Mouse (Mus musculus) intestine, embryonic 16.5 days (tissue): ENCODE measurements around the gene Sap30. TPM values are rescaled to one million over a fixed set of nuclear protein-coding genes. Genes with fewer than 3 reads are reported as not detected.
"Not testable (repeated sequence)": the region's sequence is repeated elsewhere in the genome, so short reads cannot be mapped to it uniquely, and the experiment has no call there.

ENCODE experiments used
- ATAC-seq: fragments of 200-750 bp; cut with Nextera tagmentation; 2 replicates; pipeline ENCODE4 v1.8.0; 2017; ENCODE audit warnings: moderate TSS enrichment, moderate library complexity
- H3K27ac ChIP-seq: fragments of 300-500 bp; sonication (generic); 2 replicates; pipeline ENCODE4 v1.5.1; 2014; ENCODE audit warnings: mild to moderate bottlenecking, low read length
- H3K27me3 ChIP-seq: fragments of 300-500 bp; sonication (generic); replicated peaks from 2 replicates; pipeline ENCODE4 v1.6.1; 2014; ENCODE audit warnings: low read length, control low read depth, mixed read lengths; ENCODE audit not compliant: control insufficient read depth, insufficient read depth
- H3K36me3 ChIP-seq: fragments of 300-500 bp; sonication (generic); 2 replicates; pipeline ENCODE4 v1.6.1; 2014; ENCODE audit warnings: low read length, control low read depth; ENCODE audit not compliant: control insufficient read depth, insufficient read depth
- H3K4me1 ChIP-seq: fragments of 300-500 bp; sonication (generic); 2 replicates; pipeline ENCODE4 v1.6.1; 2014; ENCODE audit warnings: low read length, control low read depth, mixed read lengths; ENCODE audit not compliant: control insufficient read depth, insufficient read depth
- H3K4me2 ChIP-seq: fragments of 300-500 bp; sonication (generic); 2 replicates; pipeline ENCODE4 v1.6.1; 2014; ENCODE audit warnings: low read depth, low read length, control low read depth
- H3K4me3 ChIP-seq: fragments of 300-500 bp; sonication (generic); 2 replicates; pipeline ENCODE4 v1.5.1; 2014; ENCODE audit warnings: mild to moderate bottlenecking, low read length
- H3K9ac ChIP-seq: fragments of 300-500 bp; sonication (generic); 2 replicates; pipeline ENCODE4 v1.6.1; 2014; ENCODE audit warnings: low read depth, low read length
- H3K9me3 ChIP-seq: fragments of 300-500 bp; sonication (generic); 2 replicates; pipeline ENCODE4 v1.6.1; 2016; ENCODE audit warnings: low read length, control low read depth; ENCODE audit not compliant: control insufficient read depth
- WGBS: fragments of 180-500 bp; shearing (Covaris S2); extraction: QIAGEN DNeasy Blood & Tissue Kit; methylation state at CpG from one replicate; pipeline ENCODE4 v1.1.7; 2014; 5-methylcytosine and 5-hydroxymethylcytosine counted together
- polyA plus RNA-seq: library from polyadenylated mRNA; unstranded; fragments of >200 nt; fragmentation: Nextera tagmentation; extraction: Ambion mirVana; gene quantifications from 2 replicates; pipeline ENCODE4 v1.2.1, GENCODE M21; 2015

The Sap30 gene
- polyA plus RNA-seq, 1 experiment from 2014 or later: 20.6 TPM

GRCm38 (mm10) chr8:57455765-57456164 lies 31.9 kb downstream of the Sap30 start, which contains the start of gene Scrg1:
Gene Scrg1 (plus strand): TSS chr8:57455923.
- WGBS: 66% methylated on average over 3 of the region's 3 CpGs
- Histone ChIP-seq H3K4me2 (no peak within 1 kb of the TSS), H3K4me3 (no peak within 1 kb of the TSS), H3K9me3 (no peaks in the 10 kb centered on the region), H3K4me1 (no peaks in the 10 kb centered on the region), H3K9ac (no peak within 1 kb of the TSS), H3K27ac (no peak within 1 kb of the TSS), H3K36me3 (no peaks in the 10 kb centered on the region), H3K27me3 (no peaks in the 10 kb centered on the region)
- ATAC-seq: no peak

GRCm38 (mm10) chr8:57453361-57453760 lies 34.3 kb downstream of the Sap30 start:
- no peak overlapping the region for H3K9ac ChIP-seq
- no peak overlapping the region for H3K4me3 ChIP-seq
- ATAC-seq: no peak
- H3K27me3 ChIP-seq: no peaks in the 10 kb centered on the region
- H3K4me2 ChIP-seq: no peak overlapping the region
- H3K36me3 ChIP-seq: no peaks in the 10 kb centered on the region
- no peaks in the 10 kb centered on the region for H3K9me3 ChIP-seq
- 93% methylated on average over 2 of the region's 2 CpGs for WGBS
- H3K27ac ChIP-seq: no peak overlapping the region
- H3K4me1 ChIP-seq: no peaks in the 10 kb centered on the region

GRCm38 (mm10) chr8:57451896-57452295 lies 35.8 kb downstream of the Sap30 start:
- H3K4me1 ChIP-seq: no peaks in the 10 kb centered on the region
- no peaks in the 10 kb centered on the region for H3K27me3 ChIP-seq
- no peaks in the 10 kb centered on the region for H3K9me3 ChIP-seq
- no peak overlapping the region for H3K4me2 ChIP-seq
- no peak overlapping the region for H3K4me3 ChIP-seq
- H3K36me3 ChIP-seq: no peaks in the 10 kb centered on the region
- no peak overlapping the region for H3K27ac ChIP-seq
- WGBS: 96% methylated on average over 4 of the region's 4 CpGs
- ATAC-seq: no peak
- no peak overlapping the region for H3K9ac ChIP-seq

- no peak overlapping the region for H3K9ac ChIP-seq
- no peaks in the 10 kb centered on the region for H3K36me3 ChIP-seq
- no peaks in the 10 kb centered on the region for H3K4me1 ChIP-seq
- H3K4me2 ChIP-seq: no peak overlapping the region
- no peak for ATAC-seq
- no peak overlapping the region for H3K27ac ChIP-seq
- H3K4me3 ChIP-seq: no peak overlapping the region
- H3K9me3 ChIP-seq: no peaks in the 10 kb centered on the region
- H3K27me3 ChIP-seq: no peaks in the 10 kb centered on the region
- WGBS: 73% methylated on average over 7 of the region's 7 CpGs
These were observed 36.9 kb downstream of the Sap30 start for GRCm38 (mm10) chr8:57450726-57451125.

GRCm38 (mm10) chr8:57445901-57446300 lies 41.8 kb downstream of the Sap30 start:
- 89% methylated on average over 4 of the region's 5 CpGs for WGBS
- not testable (repeated sequence) for H3K27ac ChIP-seq, H3K4me1 ChIP-seq, H3K4me3 ChIP-seq, H3K27me3 ChIP-seq, H3K4me2 ChIP-seq, H3K9ac ChIP-seq, H3K9me3 ChIP-seq, H3K36me3 ChIP-seq, ATAC-seq

GRCm38 (mm10) chr8:57443289-57443688 lies 44.4 kb downstream of the Sap30 start:
- Histone ChIP-seq H3K27ac (no peak overlapping the region), H3K4me1 (no peaks in the 10 kb centered on the region), H3K9me3 (no peaks in the 10 kb centered on the region), H3K9ac (no peak overlapping the region), H3K4me2 (no peak overlapping the region), H3K36me3 (no peaks in the 10 kb centered on the region), H3K27me3 (no peaks in the 10 kb centered on the region), H3K4me3 (no peak overlapping the region)
- peak; percentile 64 for ATAC-seq
- 58% methylated on average over 4 of the region's 4 CpGs for WGBS

- H3K4me2 ChIP-seq: no peak overlapping the region
- no peaks in the 10 kb centered on the region for H3K36me3 ChIP-seq
- H3K4me1 ChIP-seq: no peaks in the 10 kb centered on the region
- H3K27me3 ChIP-seq: no peaks in the 10 kb centered on the region
- no peak overlapping the region for H3K27ac ChIP-seq
- H3K9ac ChIP-seq: no peak overlapping the region
- no peak for ATAC-seq
- WGBS: 89% methylated on average over 5 of the region's 5 CpGs
- no peak overlapping the region for H3K4me3 ChIP-seq
- no peaks in the 10 kb centered on the region for H3K9me3 ChIP-seq
These were observed 46.1 kb downstream of the Sap30 start for GRCm38 (mm10) chr8:57441556-57441955.

- Histone ChIP-seq H3K27ac (no peak overlapping the region), H3K4me1 (no peaks in the 10 kb centered on the region), H3K36me3 (no peaks in the 10 kb centered on the region), H3K9ac (no peak overlapping the region), H3K9me3 (no peaks in the 10 kb centered on the region), H3K27me3 (no peaks in the 10 kb centered on the region), H3K4me3 (no peak overlapping the region), H3K4me2 (no peak overlapping the region)
- 72% methylated on average over 4 of the region's 4 CpGs for WGBS
- no peak for ATAC-seq
These were observed 46.5 kb downstream of the Sap30 start for GRCm38 (mm10) chr8:57441131-57441530.

GRCm38 (mm10) chr8:57436437-57436796 lies 51.2 kb downstream of the Sap30 start:
- no peak overlapping the region for H3K27ac ChIP-seq
- H3K9ac ChIP-seq: no peak overlapping the region
- 85% methylated on average over 9 of the region's 9 CpGs for WGBS
- no peaks in the 10 kb centered on the region for H3K27me3 ChIP-seq
- no peaks in the 10 kb centered on the region for H3K9me3 ChIP-seq
- no peaks in the 10 kb centered on the region for H3K4me1 ChIP-seq
- no peak for ATAC-seq
- no peak overlapping the region for H3K4me3 ChIP-seq
- H3K4me2 ChIP-seq: no peak overlapping the region
- no peaks in the 10 kb centered on the region for H3K36me3 ChIP-seq

GRCm38 (mm10) chr8:57435768-57436436 lies 51.8 kb downstream of the Sap30 start:
- H3K4me3 ChIP-seq: no peak overlapping the region
- 51% methylated on average over 18 of the region's 18 CpGs for WGBS
- no peak for ATAC-seq

More at GRCm38 (mm10) chr8:57435768-57436436, 51.8 kb downstream of the Sap30 start:
- Histone ChIP-seq H3K9me3 (no peaks in the 10 kb centered on the region), H3K9ac (no peak overlapping the region), H3K27ac (no peak overlapping the region), H3K27me3 (no peaks in the 10 kb centered on the region), H3K4me1 (no peaks in the 10 kb centered on the region), H3K36me3 (no peaks in the 10 kb centered on the region), H3K4me2 (no peak overlapping the region)
